Mouse (Mus musculus): ENCODE data around the gene Rnf216. TPM values are rescaled to one million over a fixed set of nuclear protein-coding genes. Genes with fewer than 3 reads are reported as not detected.

Gene Rnf216
- total and polyA plus RNA-seq, 3 experiments = 15.5 to 30.7 (median 18.2) TPM

GRCm38 (mm10) chr5:143126089-143126488, 13.3 kb upstream of the Rnf216 start:
- no peak overlapping the region for H3K4me2 ChIP-seq (ENCODE audit: insufficient read depth, low read depth, poor library complexity, severe bottlenecking)
- H3K4me3 ChIP-seq (replicated peaks in 1 of 3; ENCODE audit: low read depth in 2 of 3, low read length in 2 of 3, poor library complexity in 1 of 3) = no peak overlapping the region
- H3K79me2 ChIP-seq (replicated peaks; ENCODE audit: control insufficient read depth, extremely low read depth, insufficient read depth, poor library complexity, severe bottlenecking) = no peaks in the 10 kb centered on the region
- no peaks in the 10 kb centered on the region for H3K36me3 ChIP-seq (replicated peaks in 1 of 2; ENCODE audit: control insufficient read depth in 1 of 2, insufficient read depth in 1 of 2, low read length in 1 of 2)
- no peak overlapping the region for H3K9ac ChIP-seq (ENCODE audit: insufficient read depth, low read depth)
- H3K27ac ChIP-seq (ENCODE audit: insufficient read depth, low read depth) = no peak overlapping the region
- peaks cover 5% of the 10 kb centered on the region for H3K27me3 ChIP-seq (replicated peaks)
- peaks cover 2% of the 10 kb centered on the region for H3K9me3 ChIP-seq (replicated peaks; ENCODE audit: low read length)
- in situ Hi-C loops (cut with MboI; ENCODE audit: low pct_ligation_motif_present, low pct_unique_long_range_greater_than_20kb, low sequenced_read_pairs) = no loop called here
- dilution Hi-C loops (cut with MboI; ENCODE audit: extremely low pct_ligation_motif_present, extremely low pct_unique_long_range_greater_than_20kb, low sequenced_read_pairs) = no loop called here
- peaks cover 0 to 4% of the 10 kb centered on the region in 2 experiments; a peak in 1 of 4 replicates for H3K4me1 ChIP-seq (ENCODE audit: control insufficient read depth in 1 of 2, insufficient read depth in 2 of 2)
- no peak for DNase-seq (ENCODE audit: extremely low read depth)
- TF ChIP-seq MAZ (IDR thresholded peaks at IDR 0.05; ENCODE audit: low read depth, low read length) = no peak
- no peak for TF ChIP-seq ZMIZ1 (IDR thresholded peaks at IDR 0.05; ENCODE audit: low read depth, low read length)
- TF ChIP-seq UBTF (IDR thresholded peaks at IDR 0.05; ENCODE audit: low read depth, low read length) = no peak
- no peak for TF ChIP-seq SIN3A (IDR thresholded peaks at IDR 0.05; ENCODE audit: low read length)
- no peak for TF ChIP-seq JUN (IDR thresholded peaks at IDR 0.05; ENCODE audit: insufficient read depth, low read depth, low read length)
- TF ChIP-seq NRF1 (IDR thresholded peaks at IDR 0.05; ENCODE audit: low read depth, low read length) = no peak
- no peak for TF ChIP-seq CTCF (conservative IDR thresholded peaks at IDR 0.05 in 1 of 2, IDR thresholded peaks at IDR 0.05 in 1 of 2; ENCODE audit: low read depth in 2 of 2, low read length in 2 of 2)
- TF ChIP-seq EP300 (IDR thresholded peaks at IDR 0.05; ENCODE audit: low read length) = no peak
- TF ChIP-seq POLR2A (IDR thresholded peaks at IDR 0.05; ENCODE audit: low read depth, low read length) = no peak
- TF ChIP-seq CHD2 (IDR thresholded peaks at IDR 0.05; ENCODE audit: low read length) = no peak
- TF ChIP-seq IRF4 (IDR thresholded peaks at IDR 0.05; ENCODE audit: low read depth, low read length) = no peak
- TF ChIP-seq ZC3H11A (IDR thresholded peaks at IDR 0.05; ENCODE audit: low read depth, low read length) = no peak
- no peak for TF ChIP-seq JUND (conservative IDR thresholded peaks at IDR 0.05; ENCODE audit: low read depth, low read length)
- no peak for TF ChIP-seq PAX5 (IDR thresholded peaks at IDR 0.05; ENCODE audit: low read length)
- no peak for TF ChIP-seq HCFC1 (IDR thresholded peaks at IDR 0.05; ENCODE audit: low read depth, low read length)
- no peak for TF ChIP-seq CHD1 (IDR thresholded peaks at IDR 0.05; ENCODE audit: low read depth, low read length)
- no peak for TF ChIP-seq TCF12 (IDR thresholded peaks at IDR 0.05; ENCODE audit: low read depth, low read length)
- TF ChIP-seq ZKSCAN1 (IDR thresholded peaks at IDR 0.05; ENCODE audit: borderline replicate concordance, low read depth, low read length) = no peak
- no peak for TF ChIP-seq MXI1 (IDR thresholded peaks at IDR 0.05; ENCODE audit: low read depth, low read length)

- peaks cover 5% of the 10 kb centered on the region for H3K27me3 ChIP-seq (replicated peaks)
- no peaks in the 10 kb centered on the region for H3K79me2 ChIP-seq (replicated peaks; ENCODE audit: control insufficient read depth, extremely low read depth, insufficient read depth, poor library complexity, severe bottlenecking)
- no peak overlapping the region for H3K27ac ChIP-seq (ENCODE audit: insufficient read depth, low read depth)
- H3K9me3 ChIP-seq (replicated peaks; ENCODE audit: low read length) = peaks cover 2% of the 10 kb centered on the region
- no peaks in the 10 kb centered on the region for H3K36me3 ChIP-seq (replicated peaks in 1 of 2; ENCODE audit: control insufficient read depth in 1 of 2, insufficient read depth in 1 of 2, low read length in 1 of 2)
- no peak overlapping the region for H3K4me3 ChIP-seq (replicated peaks in 1 of 3; ENCODE audit: low read depth in 2 of 3, low read length in 2 of 3, poor library complexity in 1 of 3)
- peaks cover 0 to 4% of the 10 kb centered on the region in 2 experiments; a peak in 1 of 4 replicates for H3K4me1 ChIP-seq (ENCODE audit: control insufficient read depth in 1 of 2, insufficient read depth in 2 of 2)
- no peak for TF ChIP-seq TBP (conservative IDR thresholded peaks at IDR 0.05; ENCODE audit: low read depth, low read length)
- TF ChIP-seq ZKSCAN1 (IDR thresholded peaks at IDR 0.05; ENCODE audit: borderline replicate concordance, low read depth, low read length) = no peak
- TF ChIP-seq ETS1 (conservative IDR thresholded peaks at IDR 0.05; ENCODE audit: low read depth, low read length) = no peak
- TF ChIP-seq ZMIZ1 (IDR thresholded peaks at IDR 0.05; ENCODE audit: low read depth, low read length) = no peak
- TF ChIP-seq POLR2AphosphoS2 (IDR thresholded peaks at IDR 0.05; ENCODE audit: low read depth, low read length) = no peak
- TF ChIP-seq MXI1 (IDR thresholded peaks at IDR 0.05; ENCODE audit: low read depth, low read length) = no peak
- no peak for TF ChIP-seq KAT2A (IDR thresholded peaks at IDR 0.05; ENCODE audit: insufficient replicate concordance, low read length)
- no peak for TF ChIP-seq ZNF384 (IDR thresholded peaks at IDR 0.05; ENCODE audit: low read depth, low read length)
- TF ChIP-seq PAX5 (IDR thresholded peaks at IDR 0.05; ENCODE audit: low read length) = no peak
- TF ChIP-seq GABPA (IDR thresholded peaks at IDR 0.05; ENCODE audit: insufficient replicate concordance, low read depth, low read length) = no peak
- no peak for TF ChIP-seq EP300 (IDR thresholded peaks at IDR 0.05; ENCODE audit: low read length)
- TF ChIP-seq TCF12 (IDR thresholded peaks at IDR 0.05; ENCODE audit: low read depth, low read length) = no peak
- TF ChIP-seq UBTF (IDR thresholded peaks at IDR 0.05; ENCODE audit: low read depth, low read length) = no peak
- TF ChIP-seq JUN (IDR thresholded peaks at IDR 0.05; ENCODE audit: insufficient read depth, low read depth, low read length) = no peak
- no peak for TF ChIP-seq CTCF (conservative IDR thresholded peaks at IDR 0.05 in 1 of 2, IDR thresholded peaks at IDR 0.05 in 1 of 2; ENCODE audit: low read depth in 2 of 2, low read length in 2 of 2)
- no peak for TF ChIP-seq JUND (conservative IDR thresholded peaks at IDR 0.05; ENCODE audit: low read depth, low read length)
- no peak for TF ChIP-seq E2F4 (IDR thresholded peaks at IDR 0.05; ENCODE audit: insufficient replicate concordance, low read depth, low read length)
- TF ChIP-seq CHD1 (IDR thresholded peaks at IDR 0.05; ENCODE audit: low read depth, low read length) = no peak
- no peak for TF ChIP-seq BHLHE40 (IDR thresholded peaks at IDR 0.05; ENCODE audit: low read depth, low read length)
- in situ Hi-C loops (cut with MboI; ENCODE audit: low pct_ligation_motif_present, low pct_unique_long_range_greater_than_20kb, low sequenced_read_pairs) (no loop called here), dilution Hi-C loops (cut with MboI; ENCODE audit: extremely low pct_ligation_motif_present, extremely low pct_unique_long_range_greater_than_20kb, low sequenced_read_pairs) (no loop called here)
- DNase-seq (ENCODE audit: extremely low read depth) = no peak
- no peak overlapping the region for H3K9ac ChIP-seq (ENCODE audit: insufficient read depth, low read depth)
- no peak overlapping the region for H3K4me2 ChIP-seq (ENCODE audit: insufficient read depth, low read depth, poor library complexity, severe bottlenecking)
Observed at GRCm38 (mm10) chr5:143125601-143126000, 12.8 kb upstream of the Rnf216 start.

All from CH12.LX (cell line).